Mouse (Mus musculus) myocyte (in vitro differentiated cells): ENCODE results near the gene Wdr12.

Experiments
- CEBPB ChIP-seq: IDR thresholded peaks from 2 replicates; pipeline ENCODE4 v1.6.1; 2011; ENCODE audit warnings: mild to moderate bottlenecking, moderate library complexity; ENCODE audit not compliant: poor library complexity, insufficient read depth, severe bottlenecking
- E2F4 ChIP-seq: IDR thresholded peaks from one replicate; pipeline ENCODE4 v1.6.1; 2011; ENCODE audit warnings: mild to moderate bottlenecking, control low read depth, moderate library complexity; ENCODE audit not compliant: insufficient read depth
- MAX ChIP-seq: IDR thresholded peaks from one replicate; pipeline ENCODE4 v1.6.1; 2011; ENCODE audit warnings: low read depth, mild to moderate bottlenecking, control low read depth
- MYOD1 ChIP-seq, 3 experiments: IDR thresholded peaks; one replicate each; pipeline ENCODE4 v1.6.1; 2011; ENCODE audit warnings: control low read depth in 2 of 3, low read depth in 2 of 3, mild to moderate bottlenecking in 2 of 3, moderate library complexity in 1 of 3; ENCODE audit not compliant: insufficient read length in 2 of 3, control insufficient read depth in 1 of 3
- POLR2A ChIP-seq: IDR thresholded peaks from one replicate; pipeline ENCODE4 v1.6.1; 2011; ENCODE audit warnings: low read depth, mild to moderate bottlenecking, control low read depth, moderate library complexity; ENCODE audit not compliant: insufficient read length
- POLR2AphosphoS2 ChIP-seq: IDR thresholded peaks from one replicate; pipeline ENCODE4 v1.6.1; 2011; ENCODE audit warnings: low read depth, control low read depth; ENCODE audit not compliant: insufficient read length
- TCF3 ChIP-seq: IDR thresholded peaks from one replicate; pipeline ENCODE4 v1.6.1; 2011; ENCODE audit warnings: low read depth, control low read depth; ENCODE audit not compliant: insufficient read length
- USF1 ChIP-seq: IDR thresholded peaks from one replicate; pipeline ENCODE4 v1.6.1; 2011; ENCODE audit warnings: low read depth, mild to moderate bottlenecking, control low read depth, moderate library complexity

DNA sequence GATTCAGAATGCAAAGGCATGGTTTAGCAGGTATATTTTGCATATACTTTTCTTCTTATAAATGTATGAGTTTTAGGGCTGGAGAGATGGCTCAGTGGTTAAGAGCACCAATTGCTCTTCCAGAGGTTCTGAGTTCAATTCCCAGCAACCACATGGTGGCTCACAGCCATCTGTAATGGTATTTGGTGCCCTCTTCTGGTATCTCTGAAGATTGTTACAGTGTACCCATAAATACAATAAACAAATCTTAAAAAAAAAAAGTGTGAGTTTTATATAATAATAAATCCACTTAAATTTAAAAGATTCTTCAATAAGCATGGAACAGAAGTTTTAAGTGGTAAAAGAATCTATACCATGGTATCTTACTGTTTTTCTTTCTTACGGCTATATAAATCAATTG lies 6.1 kb upstream of the Wdr12 start:
- TF ChIP-seq POLR2A (no peak), MYOD1 (IDR thresholded peaks at IDR 0.05; ENCODE audit: control insufficient read depth in 1 of 3, insufficient read length in 2 of 3, low read depth in 2 of 3) (no peak), MAX (no peak), E2F4 (no peak), USF1 (no peak), POLR2AphosphoS2 (no peak), TCF3 (no peak), CEBPB (no peak)
